Mouse (Mus musculus) c-Kit-positive CD71-negative TER-119-negative erythroid progenitor cells, embryonic 14.5 days (primary cell): Measurements from ENCODE around the gene Olfr600.
"Not testable (repeated sequence)": the region's sequence is repeated elsewhere in the genome, so short reads cannot be mapped to it uniquely, and the experiment has no call there.

Experiments
- DNase-seq: peaks from one replicate; pipeline ENCODE4 v3.0.0-alpha.2; 2013; ENCODE audit warnings: low read depth

The Olfr600 gene

GRCm38 (mm10) chr7:103349569-103349968 is at the start of gene Olfr600:
TSS of gene Olfr600 (minus strand) at chr7:103349669.
- no peak for DNase-seq

GRCm38 (mm10) chr7:103398981-103399380 is 49.5 kb upstream of the Olfr600 start:
- no peak for DNase-seq

- DNase-seq, result no peak
Measured at GRCm38 (mm10) chr7:103397758-103398157, 48.3 kb upstream of the Olfr600 start.

GRCm38 (mm10) chr7:103386077-103386476 is 36.6 kb upstream of the Olfr600 start, which contains the start of gene Olfr603:
TSS of gene Olfr603 (minus strand) at chr7:103386177.
- DNase-seq, result no peak

GRCm38 (mm10) chr7:103362555-103362954 is 13.1 kb upstream of the Olfr600 start, which contains the start of gene Olfr601:
TSS of gene Olfr601 (minus strand) at chr7:103362655.
- DNase-seq, result no peak

GRCm38 (mm10) chr7:103335617-103336016 is 13.9 kb downstream of the Olfr600 start, which contains the start of gene Olfr599:
TSS of gene Olfr599 (plus strand) at chr7:103335917.
- no peak for DNase-seq

GRCm38 (mm10) chr7:103323268-103323667 is 26.2 kb downstream of the Olfr600 start, which contains the start of gene Olfr598:
TSS of gene Olfr598 (plus strand) at chr7:103323568.
- no peak for DNase-seq

GRCm38 (mm10) chr7:103316015-103316414 is 33.5 kb downstream of the Olfr600 start, which contains the start of gene Olfr597:
TSS of gene Olfr597 (plus strand) at chr7:103316315.
- not testable (repeated sequence) for DNase-seq

GRCm38 (mm10) chr7:103305348-103305747 is 44.1 kb downstream of the Olfr600 start, which contains the start of gene Olfr596:
TSS of gene Olfr596 (plus strand) at chr7:103305648.
- DNase-seq, result not testable (repeated sequence)
